Mouse (Mus musculus) stomach, embryonic 15.5 days (tissue): ENCODE measurements around the gene Cenpo. TPM values are rescaled to one million over a fixed set of nuclear protein-coding genes. Genes with fewer than 3 reads are reported as not detected.

Source experiments
- ATAC-seq: fragments of 200-750 bp; cut with Nextera tagmentation; 2 replicates; pipeline ENCODE4 v1.8.0; 2017; ENCODE audit warnings: low read depth, moderate number of reproducible peaks, moderate TSS enrichment; ENCODE audit not compliant: insufficient read depth, low FRiP score
- H3K27ac ChIP-seq: fragments of 300-500 bp; sonication (generic); 2 replicates; pipeline ENCODE4 v1.5.1; 2015; ENCODE audit warnings: mild to moderate bottlenecking, inconsistent platforms
- H3K27me3 ChIP-seq: fragments of 300-500 bp; sonication (generic); replicated peaks from 2 replicates; pipeline ENCODE4 v1.6.1; 2015; ENCODE audit warnings: inconsistent platforms
- H3K36me3 ChIP-seq: fragments of 300-500 bp; sonication (generic); 2 replicates; pipeline ENCODE4 v1.6.1; 2015; ENCODE audit warnings: inconsistent platforms
- H3K4me1 ChIP-seq: fragments of 300-500 bp; sonication (generic); 2 replicates; pipeline ENCODE4 v1.6.1; 2015; ENCODE audit warnings: inconsistent platforms
- H3K4me2 ChIP-seq: fragments of 300-500 bp; sonication (generic); 2 replicates; pipeline ENCODE4 v1.6.1; 2015; ENCODE audit warnings: mild to moderate bottlenecking, inconsistent platforms
- H3K4me3 ChIP-seq: fragments of 300-500 bp; sonication (generic); replicated peaks from 2 replicates; pipeline ENCODE4 v1.5.1; 2015; ENCODE audit warnings: inconsistent platforms
- H3K9ac ChIP-seq: fragments of 300-500 bp; sonication (generic); 2 replicates; pipeline ENCODE4 v1.6.1; 2015; ENCODE audit warnings: inconsistent platforms
- H3K9me3 ChIP-seq: fragments of 300-500 bp; sonication (generic); 2 replicates; pipeline ENCODE4 v1.6.1; 2016; ENCODE audit warnings: inconsistent platforms
- WGBS: fragments of 180-500 bp; shearing (Covaris S2); methylation state at CpG from one replicate; pipeline ENCODE4 v1.1.7; 2015; 5-methylcytosine and 5-hydroxymethylcytosine counted together
- polyA plus RNA-seq: library from polyadenylated mRNA; unstranded; fragments of >200 nt; fragmentation: Nextera tagmentation; extraction: Ambion mirVana; gene quantifications from 2 replicates; pipeline ENCODE4 v1.2.1, GENCODE M21; 2015

Cenpo gene
- polyA plus RNA-seq, 1 experiment from 2014 or later: 12.2 TPM

DNA sequence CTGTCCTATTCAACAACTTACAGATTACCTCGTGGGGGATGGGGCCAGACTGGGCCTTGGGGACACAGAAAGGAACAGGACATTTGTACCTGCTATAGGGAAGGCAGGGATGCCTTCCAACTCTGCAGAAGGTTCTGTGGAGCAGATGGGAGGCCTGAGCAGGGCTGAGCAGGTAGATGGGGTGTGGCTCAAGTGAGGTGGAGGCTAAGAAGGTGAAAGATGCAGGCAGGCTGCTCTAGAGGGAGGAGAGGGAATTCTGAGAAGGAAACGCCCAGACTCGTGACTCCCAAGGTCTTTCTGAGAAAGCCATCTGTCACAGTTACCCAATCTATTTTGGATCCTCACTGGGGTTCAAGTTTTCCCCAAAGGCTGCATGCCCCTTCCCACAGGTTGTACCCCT, 67.1 kb downstream of the Cenpo start:
- Histone ChIP-seq H3K4me2 (no peak overlapping the region), H3K27ac (no peak overlapping the region), H3K27me3 (no peaks in the 10 kb centered on the region), H3K4me3 (no peak overlapping the region), H3K4me1 (no peaks in the 10 kb centered on the region), H3K36me3 (no peaks in the 10 kb centered on the region), H3K9ac (no peak overlapping the region), H3K9me3 (no peaks in the 10 kb centered on the region)
- ATAC-seq: no peak
- 60% methylated on average over 3 of the region's 3 CpGs for WGBS

DNA sequence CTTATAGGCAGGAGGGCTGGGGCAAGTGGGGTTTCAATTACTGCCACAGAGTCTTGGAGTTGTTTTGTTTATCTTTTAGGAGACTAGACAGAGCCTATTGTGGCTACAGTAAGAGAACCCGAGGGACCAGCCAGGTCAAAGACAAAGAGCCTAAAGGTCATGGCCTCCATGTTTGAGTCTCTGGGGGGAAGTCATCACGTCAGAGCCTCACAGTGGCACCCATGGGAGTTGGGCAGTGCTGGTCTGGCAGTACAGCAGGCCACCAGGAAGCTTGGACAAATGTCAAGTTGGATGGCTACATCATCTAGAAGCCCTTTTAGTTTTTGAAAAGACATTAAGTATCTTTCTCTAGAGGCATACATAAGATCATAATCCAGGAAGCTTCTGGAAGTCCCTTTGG, 71.2 kb downstream of the Cenpo start:
- Histone ChIP-seq H3K4me1 (no peaks in the 10 kb centered on the region), H3K4me2 (no peak overlapping the region), H3K9me3 (no peaks in the 10 kb centered on the region), H3K4me3 (no peak overlapping the region), H3K36me3 (no peaks in the 10 kb centered on the region), H3K9ac (no peak overlapping the region), H3K27ac (no peak overlapping the region), H3K27me3 (no peaks in the 10 kb centered on the region)
- no peak for ATAC-seq
- WGBS: 34% methylated on average over 2 of the region's 2 CpGs

- Histone ChIP-seq H3K4me2 (no peak overlapping the region), H3K4me3 (no peak overlapping the region), H3K27me3 (no peaks in the 10 kb centered on the region), H3K9ac (no peak overlapping the region), H3K9me3 (no peaks in the 10 kb centered on the region), H3K4me1 (no peaks in the 10 kb centered on the region; the same call in 1 of the 2 replicates), H3K27ac (no peak overlapping the region), H3K36me3 (no peaks in the 10 kb centered on the region)
- 77% methylated on average over 7 of the region's 7 CpGs for WGBS
- no peak for ATAC-seq
These were observed 73.8 kb downstream of the Cenpo start for GRCm38 (mm10) chr12:4160322-4160721.

GRCm38 (mm10) chr12:4158868-4159632, 75.0 kb downstream of the Cenpo start:
- no peak overlapping the region for H3K9ac ChIP-seq

GRCm38 (mm10) chr12:4158179-4158578, 75.9 kb downstream of the Cenpo start:
- no peaks in the 10 kb centered on the region for H3K27me3 ChIP-seq
- no peaks in the 10 kb centered on the region; the same call in 1 of the 2 replicates for H3K4me1 ChIP-seq
- no peak overlapping the region for H3K27ac ChIP-seq
- H3K9ac ChIP-seq: no peak overlapping the region
- H3K36me3 ChIP-seq: no peaks in the 10 kb centered on the region
- H3K4me3 ChIP-seq: no peak overlapping the region
- no peaks in the 10 kb centered on the region for H3K9me3 ChIP-seq
- WGBS: 68% methylated on average over 3 of the region's 3 CpGs
- H3K4me2 ChIP-seq: no peak overlapping the region
- no peak for ATAC-seq

More at GRCm38 (mm10) chr12:4158868-4159632, 75.0 kb downstream of the Cenpo start:
- Histone ChIP-seq H3K36me3 (no peaks in the 10 kb centered on the region), H3K27me3 (no peaks in the 10 kb centered on the region), H3K4me3 (no peak overlapping the region), H3K4me2 (no peak overlapping the region), H3K4me1 (no peaks in the 10 kb centered on the region; the same call in 1 of the 2 replicates), H3K9me3 (no peaks in the 10 kb centered on the region), H3K27ac (no peak overlapping the region)
- 93% methylated on average over 7 of the region's 7 CpGs for WGBS
- no peak for ATAC-seq

- no peaks in the 10 kb centered on the region for H3K27me3 ChIP-seq
- no peak overlapping the region for H3K4me2 ChIP-seq
- no peak overlapping the region for H3K27ac ChIP-seq
- H3K4me3 ChIP-seq: no peak overlapping the region
- no peaks in the 10 kb centered on the region for H3K9me3 ChIP-seq
- H3K4me1 ChIP-seq: no peaks in the 10 kb centered on the region; the same call in 1 of the 2 replicates
- no peak for ATAC-seq
- 80% methylated on average over 2 of the region's 2 CpGs for WGBS
- no peaks in the 10 kb centered on the region for H3K36me3 ChIP-seq
- no peak overlapping the region for H3K9ac ChIP-seq
These were observed 76.6 kb downstream of the Cenpo start for GRCm38 (mm10) chr12:4157466-4157865.

GRCm38 (mm10) chr12:4151969-4152368, 82.1 kb downstream of the Cenpo start:
- Histone ChIP-seq H3K27ac (no peak overlapping the region), H3K4me3 (no peak overlapping the region), H3K4me1 (no peaks in the 10 kb centered on the region), H3K9ac (no peak overlapping the region), H3K4me2 (no peak overlapping the region), H3K9me3 (no peaks in the 10 kb centered on the region), H3K27me3 (no peaks in the 10 kb centered on the region), H3K36me3 (no peaks in the 10 kb centered on the region)
- no peak for ATAC-seq
- WGBS: 82% methylated on average over 3 of the region's 3 CpGs

- Histone ChIP-seq H3K4me2 (no peak overlapping the region), H3K9me3 (no peaks in the 10 kb centered on the region), H3K9ac (no peak overlapping the region), H3K27ac (no peak overlapping the region), H3K36me3 (no peaks in the 10 kb centered on the region), H3K4me3 (no peak overlapping the region), H3K27me3 (no peaks in the 10 kb centered on the region), H3K4me1 (no peaks in the 10 kb centered on the region)
- ATAC-seq: no peak
- WGBS: 65% methylated on average over 2 of the region's 2 CpGs
These were observed 83.2 kb downstream of the Cenpo start for GRCm38 (mm10) chr12:4150936-4151335.

Other genes starting within 250 kb of the Cenpo start
- gene Efr3b, start 195.4 kb downstream of the Cenpo start, polyA plus RNA-seq: 2.8 and 3.4 TPM in 2 replicates
- 5.4 TPM in 2 replicates for gene Dnajc27, start 151.7 kb downstream of the Cenpo start, polyA plus RNA-seq
- gene Adcy3, start 101.2 kb downstream of the Cenpo start, polyA plus RNA-seq: 9.2 and 9.9 TPM in 2 replicates
- 5.3 and 6.0 TPM in 2 replicates for gene Ptrhd1, start 267 bp downstream of the Cenpo start, polyA plus RNA-seq
- 8.3 and 8.8 TPM in 2 replicates for gene Ncoa1, start 242.9 kb upstream of the Cenpo start, polyA plus RNA-seq